Mouse (Mus musculus): Measurements from ENCODE around the gene Mthfd2. TPM values are rescaled to one million over a fixed set of nuclear protein-coding genes. Genes with fewer than 3 reads are reported as not detected.

Gene Mthfd2
- total RNA-seq (2014; fragmentation: Nextera tagmentation) = 20.4 and 44.9 TPM in 2 replicates
- 26.9 and 30.5 TPM in 2 replicates for total RNA-seq (2017)

DNA sequence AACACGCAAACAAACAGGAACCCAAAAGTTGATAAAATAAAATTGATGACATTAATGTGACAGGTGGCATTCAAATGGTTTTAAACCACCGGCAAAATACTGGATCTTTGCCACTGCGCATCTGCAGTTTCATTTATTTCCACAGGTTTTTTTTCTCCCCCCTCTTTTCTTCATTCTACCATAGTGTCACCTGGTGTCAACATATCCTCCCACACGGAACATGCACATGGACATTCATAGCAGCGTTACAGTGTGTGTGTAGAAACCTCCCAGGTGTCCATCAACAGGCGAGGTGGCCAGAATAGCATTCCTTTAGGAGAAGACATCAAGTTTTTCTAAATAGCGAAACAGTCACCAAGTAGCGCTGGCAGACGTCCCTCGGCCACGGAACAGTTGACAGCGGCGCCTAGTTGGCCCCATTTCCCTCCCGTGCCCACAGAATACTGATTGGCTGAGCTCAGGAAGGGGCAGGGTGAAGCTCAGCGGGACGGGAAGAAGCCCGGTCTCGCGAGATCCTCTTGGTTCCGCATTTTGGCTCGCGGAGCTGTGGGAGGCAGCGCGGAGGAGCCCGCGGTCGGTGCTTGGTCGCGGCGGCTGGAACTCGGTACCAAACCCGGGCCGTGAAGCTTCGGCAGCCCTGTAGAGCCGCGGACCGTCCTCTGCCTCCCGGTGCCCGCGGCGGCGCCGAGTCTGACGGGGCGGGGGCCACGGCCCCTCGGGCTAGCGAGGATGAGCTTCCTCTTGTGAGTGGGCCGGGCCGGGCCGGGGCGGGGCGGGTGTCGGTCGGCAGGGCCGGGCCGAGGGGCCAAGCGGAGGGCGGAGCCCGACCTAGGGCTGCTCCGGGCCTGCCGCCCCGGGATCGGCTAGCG, at the start of gene Mthfd2, which contains the start of gene Mob1a:
Gene Mthfd2 (minus strand): TSS at position 384 of the 869 bp plus-strand sequence.
Gene Mob1a (plus strand): TSS at position 492 of the 869 bp plus-strand sequence.
- peak; percentile 98 for ATAC-seq (replicated peaks; ENCODE audit: low FRiP score, low TSS enrichment, poor library complexity, severe bottlenecking)

DNA sequence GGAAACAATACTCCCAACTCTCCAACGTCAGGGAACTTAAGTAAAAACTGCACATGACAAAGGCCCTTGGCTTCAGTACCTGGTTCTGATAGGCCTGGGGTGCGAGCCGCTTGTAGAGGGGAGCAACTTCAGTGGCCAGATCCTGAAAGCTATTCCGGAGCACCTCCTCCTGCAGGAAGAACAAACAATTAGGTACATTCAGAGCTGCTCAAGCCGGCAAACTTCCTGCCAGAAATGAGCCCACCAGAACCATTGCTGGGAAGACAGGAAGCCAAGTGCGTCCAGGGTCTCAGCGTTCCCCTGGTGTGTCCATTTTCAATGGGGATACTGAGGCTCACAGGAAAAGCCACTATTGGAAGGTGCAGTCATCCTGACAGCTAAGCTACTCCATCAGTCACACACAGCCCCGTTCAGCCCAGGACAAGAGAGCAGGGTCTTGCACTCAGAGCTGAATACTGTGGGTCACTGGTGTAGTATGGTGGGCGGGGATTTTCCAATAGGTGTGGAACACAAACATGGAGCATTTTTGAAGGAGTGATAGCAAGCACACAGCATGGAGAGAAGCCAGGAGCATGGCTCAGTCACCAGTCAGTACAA, 48.1 kb upstream of the Mthfd2 start:
- no peak for ATAC-seq (replicated peaks; ENCODE audit: low FRiP score, low TSS enrichment, poor library complexity, severe bottlenecking)

DNA sequence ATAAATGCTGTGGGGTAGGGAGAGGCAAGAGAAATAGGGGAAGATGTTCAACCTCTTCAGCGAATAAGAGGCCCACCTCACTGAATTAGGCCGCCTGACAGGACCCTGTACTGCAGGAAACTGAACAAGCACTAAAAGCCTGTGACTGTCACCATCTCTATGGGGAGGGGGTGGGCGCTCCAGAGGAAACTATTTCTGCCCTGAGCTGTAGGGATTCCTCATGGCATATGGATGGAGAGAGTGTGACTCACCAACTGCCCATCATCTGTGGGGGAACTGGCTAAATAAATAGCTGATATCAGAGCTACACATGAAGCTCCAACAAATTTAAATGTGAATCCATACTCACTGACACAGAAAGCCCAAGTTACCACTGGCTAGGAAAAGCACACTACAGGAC, 45.6 kb upstream of the Mthfd2 start:
- no peak for ATAC-seq (replicated peaks; ENCODE audit: low FRiP score, low TSS enrichment, poor library complexity, severe bottlenecking)

DNA sequence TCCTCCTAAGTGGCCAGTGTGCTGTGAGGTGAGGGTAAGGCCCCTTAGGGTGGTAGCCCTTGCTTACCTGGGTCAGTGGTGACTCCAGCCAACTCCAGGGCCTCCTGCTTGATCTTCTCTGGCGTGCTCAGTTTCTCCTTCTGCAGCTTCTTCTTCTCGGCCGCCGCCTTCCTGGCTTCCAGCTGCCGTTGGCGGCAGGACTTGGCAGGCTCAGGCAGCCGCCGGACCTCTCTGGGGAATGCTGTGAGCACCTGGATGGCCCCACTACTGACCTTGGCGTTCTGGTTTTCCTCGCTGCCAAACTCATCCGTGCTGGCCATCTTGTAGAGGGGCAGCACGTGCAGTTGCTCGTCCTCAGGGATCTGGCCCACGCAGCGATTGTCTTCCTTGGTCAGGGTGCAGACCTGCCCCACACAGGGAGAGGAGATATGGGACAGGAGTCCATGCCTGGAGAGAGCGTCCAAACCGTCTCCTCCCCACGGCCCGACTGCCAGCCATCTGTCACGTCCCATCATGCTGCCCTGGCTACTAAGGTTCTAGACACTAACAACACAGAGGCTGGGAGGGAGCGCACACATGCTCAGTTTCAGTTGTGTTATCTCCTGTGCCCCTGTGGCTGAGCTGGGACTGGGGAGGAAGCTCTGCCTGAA, 44.7 kb upstream of the Mthfd2 start:
- no peak for ATAC-seq (replicated peaks; ENCODE audit: low FRiP score, low TSS enrichment, poor library complexity, severe bottlenecking)

DNA sequence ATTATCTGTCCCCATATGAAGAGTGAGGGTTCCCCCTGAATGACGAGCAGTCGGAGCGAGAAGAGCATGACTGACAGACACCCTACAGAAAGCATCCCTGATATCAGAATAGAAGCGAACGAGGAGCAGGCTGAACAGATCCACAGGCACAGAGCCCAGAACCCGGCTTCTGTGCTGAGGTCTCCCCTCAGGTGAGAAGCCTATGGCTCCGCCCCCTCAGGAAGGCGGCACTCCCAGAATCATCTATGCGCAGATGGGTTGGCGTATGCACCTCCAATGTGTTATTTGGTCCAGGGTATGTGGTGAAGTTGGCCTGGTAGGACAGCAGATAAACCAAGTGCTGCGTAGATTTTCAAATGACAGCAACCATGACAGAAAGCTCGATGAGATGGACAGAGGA, 37.4 kb upstream of the Mthfd2 start:
- ATAC-seq (replicated peaks; ENCODE audit: low FRiP score, low TSS enrichment, poor library complexity, severe bottlenecking) = no peak

DNA sequence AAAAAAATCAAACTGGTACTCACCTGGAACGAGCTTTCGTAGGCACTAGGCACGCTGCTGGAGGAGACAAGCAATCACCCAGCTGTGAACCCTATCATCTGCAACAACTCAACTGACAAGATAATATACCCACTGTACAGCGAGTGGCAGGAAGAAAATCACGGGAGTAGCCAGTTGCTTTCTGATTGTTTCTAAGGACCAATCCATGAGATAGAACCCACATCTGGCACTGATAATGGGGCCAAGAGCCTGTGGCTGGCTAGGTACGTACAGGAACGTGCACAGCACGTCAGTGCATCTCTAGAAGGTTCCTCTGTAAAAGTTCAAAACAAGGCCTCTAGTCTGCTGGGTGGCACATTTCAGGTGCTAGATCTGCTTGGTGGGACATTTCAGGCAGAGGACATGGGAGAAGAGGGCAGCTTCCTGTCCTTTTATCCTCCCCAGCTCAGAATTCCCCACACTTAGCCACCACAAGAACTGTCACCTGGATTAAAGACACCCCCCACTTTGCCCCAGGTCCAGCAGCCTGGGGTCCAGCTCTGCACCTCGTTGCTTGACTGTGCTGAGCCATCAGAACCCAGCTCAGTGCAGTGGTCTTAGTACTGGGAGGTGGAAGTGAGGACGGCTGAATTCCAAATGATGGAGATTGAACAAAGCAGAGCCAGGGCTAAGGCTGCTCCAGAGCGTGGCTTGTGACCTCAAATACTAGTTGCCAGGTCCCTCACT, 36.0 kb upstream of the Mthfd2 start:
- ATAC-seq (replicated peaks; ENCODE audit: low FRiP score, low TSS enrichment, poor library complexity, severe bottlenecking) = peak; percentile 42

DNA sequence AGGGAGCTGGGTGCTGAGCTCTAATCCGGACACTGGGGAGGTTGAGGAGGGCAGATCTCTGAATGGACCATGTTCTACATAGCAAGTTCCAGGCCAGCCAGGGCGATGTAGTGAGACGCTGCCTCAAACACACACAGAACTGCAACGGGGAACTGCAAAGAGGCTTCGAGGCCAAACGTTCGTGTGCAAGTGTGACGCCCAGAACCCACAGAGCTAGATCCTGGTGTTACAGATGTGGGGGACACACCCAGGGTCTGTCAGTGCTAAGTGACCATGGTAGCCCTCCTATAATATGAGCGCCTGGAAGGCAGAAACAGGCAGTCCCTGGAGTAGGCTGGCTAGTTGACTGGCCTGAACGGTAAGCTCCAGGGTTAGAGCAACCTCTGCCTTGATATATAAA, 31.7 kb upstream of the Mthfd2 start:
- ATAC-seq (replicated peaks; ENCODE audit: low FRiP score, low TSS enrichment, poor library complexity, severe bottlenecking) = no peak

DNA sequence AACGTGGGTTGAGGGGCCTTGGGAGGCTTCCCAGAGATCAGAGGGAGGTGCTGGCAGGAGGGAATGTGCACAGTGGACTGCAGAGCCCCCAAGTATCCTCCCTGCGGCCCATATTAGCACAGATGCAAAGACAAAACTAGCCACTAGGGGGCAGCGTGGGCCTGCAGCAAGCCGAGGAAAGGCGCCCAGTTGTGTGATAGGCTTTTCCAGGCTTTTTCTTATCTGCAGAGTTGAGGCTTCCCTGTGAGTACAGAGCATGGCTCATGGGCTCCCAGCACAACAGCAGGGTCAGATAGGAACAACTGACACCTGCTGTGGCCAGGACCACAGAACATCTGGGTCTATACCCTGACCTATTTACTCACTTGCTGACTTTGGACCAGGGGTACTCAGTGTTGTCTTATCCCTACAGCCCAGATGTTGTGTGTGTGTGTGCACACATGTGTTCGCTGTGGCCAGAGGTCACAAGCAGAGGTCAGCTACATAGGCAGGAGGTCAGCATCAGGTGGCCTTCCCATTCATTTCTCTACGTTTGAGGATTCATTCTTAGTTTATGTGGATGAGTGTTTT, 30.9 kb upstream of the Mthfd2 start:
- ATAC-seq (replicated peaks; ENCODE audit: low FRiP score, low TSS enrichment, poor library complexity, severe bottlenecking) = peak; percentile 59

DNA sequence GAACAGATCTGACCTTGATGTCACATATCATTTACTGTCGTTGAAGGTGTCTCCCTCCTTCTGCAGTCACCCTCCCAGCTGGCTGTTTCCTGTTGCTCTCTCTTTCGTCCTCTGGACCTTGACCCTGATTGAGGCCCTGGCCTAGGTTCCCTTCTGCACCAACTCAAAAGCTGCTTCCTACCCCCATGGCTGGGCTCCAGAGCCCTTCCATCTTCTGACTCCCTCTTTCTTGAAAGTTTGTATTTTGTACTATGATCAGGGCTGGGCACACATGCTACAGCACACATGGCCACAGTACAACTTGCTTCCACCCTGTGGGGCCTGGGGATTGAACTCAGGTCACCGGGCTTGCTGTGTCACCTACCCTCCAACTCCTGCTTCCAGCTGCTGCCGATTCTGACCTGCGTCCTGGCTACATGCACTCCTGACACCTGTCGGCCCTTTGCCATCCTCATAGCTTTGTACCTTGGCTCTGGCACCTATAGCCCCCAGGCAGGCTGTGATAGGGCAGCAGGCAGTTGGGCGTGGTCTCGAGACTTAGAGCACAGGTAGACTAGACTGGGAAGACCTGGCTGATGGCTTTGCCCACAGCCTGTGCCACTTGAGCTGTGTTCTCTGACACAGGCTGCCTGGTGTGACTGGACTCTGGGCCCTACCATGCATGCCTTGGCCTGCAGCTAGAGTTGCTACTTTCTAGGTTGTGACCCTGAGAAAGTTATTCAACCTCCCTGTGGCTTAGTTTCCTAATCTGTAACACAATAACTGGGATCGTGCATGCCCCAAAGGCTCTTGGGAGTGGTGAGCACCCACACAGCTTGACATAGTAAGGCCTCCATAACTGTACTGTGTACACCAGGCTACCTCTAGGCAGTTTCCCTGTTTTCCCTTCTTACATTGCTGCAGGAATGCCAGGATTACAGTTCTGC, 29.4 kb upstream of the Mthfd2 start:
- no peak for ATAC-seq (replicated peaks; ENCODE audit: low FRiP score, low TSS enrichment, poor library complexity, severe bottlenecking)

DNA sequence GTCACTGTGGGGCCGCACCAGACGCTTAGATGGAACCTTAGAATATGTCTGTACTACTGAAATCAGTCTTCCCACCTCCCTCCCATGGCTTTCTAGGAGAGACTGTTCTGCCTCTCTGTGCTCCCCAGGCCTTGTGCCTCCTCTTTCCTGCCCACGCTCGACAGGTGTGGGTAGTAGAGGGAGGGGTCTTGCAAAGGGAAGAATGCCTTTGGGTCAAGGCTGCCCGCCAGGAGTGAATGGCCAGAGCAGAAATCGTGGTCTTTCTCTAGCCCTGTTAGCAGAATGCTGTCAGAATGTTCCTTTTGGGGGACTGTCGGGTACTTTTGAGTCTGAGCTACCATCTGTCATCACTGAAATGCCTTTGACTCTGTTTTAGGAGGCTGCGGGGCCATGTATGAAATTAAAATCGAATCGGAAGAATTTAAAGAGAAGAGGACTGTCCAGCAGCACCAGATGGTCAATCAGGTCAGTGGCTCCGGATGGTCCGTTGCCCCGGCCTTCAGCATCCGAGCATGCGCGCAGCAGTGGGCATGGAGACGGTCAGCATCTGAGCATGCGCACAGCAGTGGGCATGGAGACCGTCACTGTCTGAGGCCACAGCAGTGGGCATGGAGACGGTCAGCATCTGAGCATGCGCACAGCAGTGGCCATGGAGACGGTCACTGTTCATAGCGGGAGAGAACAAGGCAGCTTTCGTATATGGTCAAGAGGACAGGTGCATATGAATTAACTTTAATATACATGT, 27.1 kb upstream of the Mthfd2 start:
- no peak for ATAC-seq (replicated peaks; ENCODE audit: low FRiP score, low TSS enrichment, poor library complexity, severe bottlenecking)

DNA sequence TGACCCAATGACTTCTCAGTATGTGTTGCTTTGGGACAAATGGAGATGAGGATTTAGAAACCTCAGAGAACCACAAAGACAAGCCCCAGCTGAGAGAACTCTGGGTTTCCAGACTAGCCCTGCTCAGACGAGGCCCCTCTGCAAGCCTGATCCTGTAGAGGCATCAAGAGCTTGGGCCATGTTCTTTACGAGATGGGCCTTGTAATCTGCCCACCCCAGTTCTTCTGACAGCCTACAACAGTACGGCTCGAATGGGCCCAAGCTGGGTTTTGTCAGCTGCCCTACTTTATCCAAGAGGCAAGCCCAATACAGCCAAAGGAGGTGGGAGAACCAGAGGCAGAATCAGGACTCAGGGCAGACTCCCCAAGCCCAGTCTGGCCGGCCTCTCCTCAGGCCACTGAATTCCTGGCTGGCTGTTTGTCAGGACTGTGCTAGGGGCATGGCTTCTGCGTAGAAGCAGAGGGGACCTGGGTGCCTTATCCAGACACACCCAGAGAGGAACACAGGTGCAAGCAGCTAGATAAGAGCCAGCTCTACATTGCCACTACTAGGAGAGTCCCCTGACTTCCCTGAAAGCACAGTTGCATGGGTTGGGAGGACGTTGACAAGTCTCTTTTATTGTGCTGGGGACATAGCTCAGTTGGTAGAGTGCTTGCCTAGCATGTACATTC, 25.9 kb upstream of the Mthfd2 start:
- ATAC-seq (replicated peaks; ENCODE audit: low FRiP score, low TSS enrichment, poor library complexity, severe bottlenecking) = peak; percentile 89

DNA sequence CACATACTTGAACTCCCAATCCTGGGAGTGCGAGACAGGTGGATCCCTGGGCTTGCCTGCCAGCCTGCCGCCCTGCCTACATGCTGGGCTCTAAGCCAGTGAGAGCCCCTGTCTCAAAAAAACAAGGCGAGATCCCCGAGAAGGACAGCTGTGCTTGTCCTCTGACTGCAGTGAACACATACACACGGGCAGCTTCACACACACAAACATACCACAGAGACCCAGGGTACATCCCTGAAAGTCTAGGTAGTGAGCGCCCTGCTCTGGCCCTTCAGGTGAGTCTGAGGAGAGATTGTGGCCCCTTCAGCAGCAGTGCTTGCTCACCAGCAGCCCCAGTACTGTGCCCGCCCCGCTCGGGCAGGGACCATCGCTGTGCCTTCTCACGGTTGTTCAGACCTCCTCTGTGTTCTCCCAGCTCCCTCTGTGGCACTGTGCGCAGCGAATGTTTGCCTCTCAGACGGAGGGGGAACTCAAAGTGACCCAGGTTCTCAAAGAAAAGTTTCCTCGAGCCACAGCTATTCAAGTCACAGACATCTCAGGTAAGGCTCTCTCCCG, 25.2 kb upstream of the Mthfd2 start:
- ATAC-seq (replicated peaks; ENCODE audit: low FRiP score, low TSS enrichment, poor library complexity, severe bottlenecking) = no peak

DNA sequence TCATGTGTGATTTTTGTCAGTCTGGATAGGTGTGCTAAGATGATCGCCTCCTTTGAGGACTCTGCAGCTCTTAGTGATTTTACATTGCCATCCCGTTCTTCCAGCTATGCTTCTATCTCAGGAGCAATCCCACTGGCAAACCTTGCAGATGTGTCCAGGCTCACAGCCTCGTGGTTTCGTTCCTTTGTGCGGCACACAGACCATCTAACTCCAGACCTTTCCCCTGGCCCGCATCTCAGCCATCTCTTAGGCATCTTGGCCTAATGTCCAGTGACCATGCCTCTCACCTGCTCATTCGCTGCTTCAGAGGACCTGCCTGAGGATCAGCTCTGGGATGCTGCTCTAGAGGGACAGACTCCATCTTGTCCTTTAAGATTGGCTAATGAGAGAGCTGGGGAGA, 24.5 kb upstream of the Mthfd2 start:
- ATAC-seq (replicated peaks; ENCODE audit: low FRiP score, low TSS enrichment, poor library complexity, severe bottlenecking) = no peak

DNA sequence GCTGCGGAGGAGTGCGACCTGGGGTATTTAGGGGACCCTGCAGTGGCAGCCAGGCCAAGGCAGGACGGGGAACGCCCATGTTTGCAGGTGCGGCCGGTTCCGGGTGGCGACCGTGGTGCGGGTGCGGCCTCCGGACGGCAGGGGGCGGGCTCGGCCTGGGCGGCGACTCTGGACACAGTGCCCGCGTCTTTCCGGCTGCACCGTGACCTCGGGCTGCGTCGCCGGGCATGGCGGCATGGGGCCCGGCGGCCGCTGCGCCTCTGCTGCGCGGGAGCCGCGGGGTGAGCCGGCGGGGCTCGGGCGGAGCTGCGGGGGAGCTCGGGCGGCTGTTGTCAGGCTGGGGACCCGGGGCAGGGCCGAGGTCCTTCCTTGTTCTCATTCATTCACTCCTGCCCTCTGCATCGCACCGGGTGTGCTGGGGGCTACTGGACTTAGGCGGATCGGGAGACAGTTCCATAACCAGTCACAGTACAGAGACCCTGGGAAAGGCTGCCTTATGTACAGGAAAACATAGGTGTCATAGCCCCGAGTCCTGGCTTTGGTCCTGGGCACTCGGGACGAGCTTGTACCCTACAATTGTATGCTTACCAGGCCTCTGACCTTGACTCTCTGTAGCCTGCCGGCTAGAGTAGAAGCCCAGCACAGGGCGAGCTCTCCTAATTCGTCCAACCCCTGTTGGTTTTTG, 23.7 kb upstream of the Mthfd2 start:
- ATAC-seq (replicated peaks; ENCODE audit: low FRiP score, low TSS enrichment, poor library complexity, severe bottlenecking) = peak; percentile 78

DNA sequence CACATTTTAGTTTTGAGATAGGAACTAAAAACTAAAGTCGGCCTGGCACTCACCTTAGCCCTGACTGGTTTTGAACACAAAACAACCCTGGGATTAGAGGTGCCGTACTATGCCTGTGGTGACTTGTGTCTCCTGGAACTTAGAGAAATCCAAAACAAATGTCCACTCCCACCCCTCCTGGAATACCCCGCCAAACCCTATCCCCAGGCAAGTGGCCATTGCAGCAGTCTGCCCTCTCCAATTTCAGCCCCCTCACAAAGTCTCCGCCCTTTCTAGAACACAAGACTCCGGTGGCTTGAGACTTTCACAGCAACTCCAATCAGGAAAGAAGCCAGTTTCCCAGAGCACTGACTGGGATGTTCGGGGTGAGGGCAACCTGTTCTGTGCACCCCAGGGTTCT, 23.2 kb upstream of the Mthfd2 start, which contains the start of gene Bola3:
Gene Bola3 (plus strand): TSS at position 275 of the 400 bp plus-strand sequence.
- no peak for ATAC-seq (replicated peaks; ENCODE audit: low FRiP score, low TSS enrichment, poor library complexity, severe bottlenecking)

DNA sequence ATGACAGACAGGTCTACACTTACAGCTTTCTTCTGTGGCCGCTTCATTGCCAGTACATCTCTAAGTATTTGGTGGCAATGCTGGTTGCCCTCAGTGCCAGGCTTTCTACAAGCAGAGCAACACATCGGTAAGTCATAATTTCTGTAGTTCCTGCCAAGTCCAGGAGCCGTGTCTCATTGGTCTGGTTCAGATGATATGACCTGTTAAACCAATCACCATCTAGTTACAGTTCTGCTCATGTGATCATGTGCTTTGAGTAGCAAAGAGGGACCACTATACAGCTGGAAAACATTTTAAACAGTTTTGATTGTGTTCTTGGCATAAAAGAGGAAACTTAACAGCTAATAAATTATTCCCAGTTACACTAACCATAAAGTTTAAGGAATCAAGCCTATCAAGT, 22.2 kb upstream of the Mthfd2 start:
- no peak for ATAC-seq (replicated peaks; ENCODE audit: low FRiP score, low TSS enrichment, poor library complexity, severe bottlenecking)
